Mouse (Mus musculus): Measurements from ENCODE around the gene Csmd2.

DNA sequence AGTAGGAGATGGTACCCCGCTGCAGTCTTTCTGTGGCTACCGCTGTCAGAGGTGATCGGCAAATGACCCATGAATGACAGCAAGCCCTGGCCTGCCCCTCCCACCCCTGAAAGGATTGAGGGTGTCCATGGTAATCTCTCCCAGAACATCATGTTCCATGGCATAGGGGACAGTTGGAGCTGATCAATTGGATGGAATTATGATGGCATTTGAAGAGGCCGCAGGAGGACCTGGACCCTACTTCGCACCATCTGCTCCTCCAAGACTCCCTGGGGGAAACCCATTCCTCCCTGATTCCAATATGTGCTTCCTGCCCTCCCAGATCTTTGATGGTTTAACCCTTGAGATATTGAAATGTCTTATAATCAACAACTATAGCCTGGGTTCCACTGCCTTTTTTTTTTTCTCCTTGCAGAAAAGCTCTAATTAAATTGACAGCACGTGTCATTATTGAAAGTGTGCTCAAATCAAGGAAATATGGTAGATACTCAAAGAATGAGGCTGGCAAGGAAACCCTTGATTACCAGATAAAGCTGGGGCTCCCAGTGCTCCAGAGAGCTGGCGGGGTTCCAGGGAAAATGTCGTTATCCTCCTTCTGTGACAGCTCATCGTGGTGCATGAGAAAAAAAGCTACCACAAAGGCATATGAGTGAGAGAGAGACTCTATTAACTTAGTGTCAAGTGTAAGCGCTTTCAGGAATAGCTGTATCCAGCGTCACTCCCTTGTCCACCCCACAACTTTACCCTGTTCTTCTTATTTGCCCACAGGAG, 145.4 kb downstream of the Csmd2 start:
- no peak for TF ChIP-seq HCFC1 (IDR thresholded peaks at IDR 0.05; ENCODE audit: borderline replicate concordance, insufficient read depth, low read length)
- no peak for TF ChIP-seq CHD2 (IDR thresholded peaks at IDR 0.05; ENCODE audit: low read depth, low read length)
- TF ChIP-seq ZC3H11A (IDR thresholded peaks at IDR 0.05; ENCODE audit: borderline replicate concordance, low read depth, low read length), result no peak
- no peak for TF ChIP-seq MAFK (IDR thresholded peaks at IDR 0.05; ENCODE audit: insufficient read depth, low read depth, low read length)
